Comparison of ENCODE assay signal across 8 mouse cellular contexts in the genomic region with DNA sequence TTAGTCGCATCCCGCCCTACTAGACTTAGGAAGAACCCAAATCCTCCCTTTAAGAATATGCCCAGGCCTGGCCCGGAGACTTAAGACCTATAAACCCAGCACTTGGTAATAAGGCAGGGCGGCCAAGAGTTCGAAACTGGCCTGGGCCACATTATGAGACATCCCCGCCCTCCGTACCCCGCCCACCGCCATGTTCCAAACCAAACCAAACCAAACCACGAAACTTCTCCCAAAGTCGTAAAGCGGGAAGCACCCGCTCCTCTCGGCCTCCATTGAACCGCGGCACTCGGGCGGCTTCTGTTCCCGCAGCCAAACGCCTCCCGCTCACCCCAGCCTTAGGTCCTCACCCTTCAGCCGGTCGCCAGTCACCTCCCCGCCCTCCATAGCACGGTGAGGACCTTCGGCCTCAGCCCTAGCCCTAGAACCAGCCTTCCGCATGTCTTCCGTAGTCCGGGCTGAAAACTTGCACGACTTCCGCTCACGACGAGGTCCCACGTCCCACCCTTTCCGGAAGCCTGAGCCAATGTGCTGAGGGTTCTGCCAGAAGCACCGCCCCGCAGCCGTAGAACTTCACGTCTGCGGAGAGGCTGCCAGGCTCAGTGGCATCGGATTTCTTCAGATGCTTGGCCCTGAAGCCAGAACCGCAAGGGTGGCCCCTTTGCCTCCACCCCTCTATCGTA. TPM values are rescaled to one million over a fixed set of nuclear protein-coding genes. Genes with fewer than 3 reads are reported as not detected.
DNase-seq lines count a peak whose midpoint lies in the region; ATAC-seq lines count a peak whose summit lies in the region.

A gene (minus strand): TSS at position 503 of the 680 bp plus-strand sequence.

- peak within 1 kb of the TSS; percentile 92 for H3K9ac ChIP-seq in heart, embryonic 13.5 days
- peak within 1 kb of the TSS; percentile 75 for H3K9ac ChIP-seq in liver, embryonic 12.5 days
- peak within 1 kb of the TSS; percentile 61 for H3K9ac ChIP-seq in stomach, embryonic 15.5 days

- ATAC-seq in heart, embryonic 13.5 days (ENCODE audit: extremely low read depth, insufficient number of reproducible peaks, low FRiP score, low TSS enrichment): peak; percentile 77
- ATAC-seq in liver, embryonic 12.5 days: peak; percentile 93
- ATAC-seq in stomach, embryonic 15.5 days (ENCODE audit: insufficient read depth, low FRiP score, low read depth): peak; percentile 92

- H3K4me3 ChIP-seq in brown adipose tissue, adult 24 weeks (ENCODE audit: insufficient read depth, low read depth, low read length): peak within 1 kb of the TSS; percentile 84
- peak within 1 kb of the TSS; percentile 83 for H3K4me3 ChIP-seq in heart, embryonic 13.5 days
- peak within 1 kb of the TSS; percentile 76 for H3K4me3 ChIP-seq in liver, embryonic 12.5 days
- peak within 1 kb of the TSS; percentile 78 for H3K4me3 ChIP-seq in stomach, embryonic 15.5 days (replicated peaks)

- no peaks in the 10 kb centered on the region for H3K9me3 ChIP-seq in heart, embryonic 13.5 days
- no peaks in the 10 kb centered on the region for H3K9me3 ChIP-seq in liver, embryonic 12.5 days (replicated peaks)
- H3K9me3 ChIP-seq in stomach, embryonic 15.5 days: no peaks in the 10 kb centered on the region

- peak within 1 kb of the TSS; percentile 81 for H3K4me2 ChIP-seq in heart, embryonic 13.5 days
- peak within 1 kb of the TSS; percentile 83 for H3K4me2 ChIP-seq in liver, embryonic 12.5 days
- peak within 1 kb of the TSS; percentile 60 for H3K4me2 ChIP-seq in stomach, embryonic 15.5 days

- WGBS in heart, embryonic 13.5 days: under 1% methylated on average over 43 of the region's 43 CpGs
- under 1% methylated on average over 43 of the region's 43 CpGs for WGBS in liver, embryonic 12.5 days (ENCODE audit: insufficient replicate concordance)
- 1% methylated on average over 43 of the region's 43 CpGs for WGBS in stomach, embryonic 15.5 days

- peaks cover 71% of the 10 kb centered on the region for H3K36me3 ChIP-seq in heart, embryonic 13.5 days
- peaks cover 75% of the 10 kb centered on the region for H3K36me3 ChIP-seq in liver, embryonic 12.5 days
- peaks cover 45% of the 10 kb centered on the region for H3K36me3 ChIP-seq in stomach, embryonic 15.5 days

- no peaks in the 10 kb centered on the region for H3K27me3 ChIP-seq in heart, embryonic 13.5 days (replicated peaks)
- no peaks in the 10 kb centered on the region for H3K27me3 ChIP-seq in liver, embryonic 12.5 days (replicated peaks)
- no peaks in the 10 kb centered on the region for H3K27me3 ChIP-seq in stomach, embryonic 15.5 days (replicated peaks)

- H3K4me1 ChIP-seq in brown adipose tissue, adult 24 weeks (ENCODE audit: control insufficient read depth, insufficient read depth, insufficient read length, low read length): no peaks in the 10 kb centered on the region
- peaks cover 36% of the 10 kb centered on the region for H3K4me1 ChIP-seq in heart, embryonic 13.5 days
- peaks cover 37% of the 10 kb centered on the region for H3K4me1 ChIP-seq in liver, embryonic 12.5 days
- peaks cover 22% of the 10 kb centered on the region for H3K4me1 ChIP-seq in stomach, embryonic 15.5 days

- peak; percentile 94 for DNase-seq in CD4-positive, CD25-positive, alpha-beta regulatory T cell, adult 2 months (ENCODE audit: low read depth, low spot score)
- peak; percentile 43 for DNase-seq in fat pad, adult 2 months (ENCODE audit: extremely low read depth, low read depth, low spot score)
- peak; percentile 95 for DNase-seq in kidney, postnatal 10 days
- DNase-seq in natural killer cell, adult 2 months (ENCODE audit: low spot score in 2 of 2): peak; percentile 85 to 86

- H3K27ac ChIP-seq in brown adipose tissue, adult 24 weeks (replicated peaks; ENCODE audit: low read depth, low read length): peak within 1 kb of the TSS; percentile 50
- peak within 1 kb of the TSS; percentile 85 for H3K27ac ChIP-seq in heart, embryonic 13.5 days (replicated peaks)
- H3K27ac ChIP-seq in liver, embryonic 12.5 days: peak within 1 kb of the TSS; percentile 83
- H3K27ac ChIP-seq in stomach, embryonic 15.5 days: peak within 1 kb of the TSS; percentile 87

RNA-seq across cellular contexts. Expression of the gene that starts here (rescaled TPM):
- polyA plus RNA-seq in brown adipose tissue, adult 24 weeks (2012; ENCODE audit: insufficient read depth, insufficient read length, missing spikeins): 19.7 and 20.6 TPM in 2 replicates
- polyA plus RNA-seq in heart, embryonic 13.5 days (2015; fragmentation: Nextera tagmentation; extraction: Ambion mirVana): 37.6 and 40.3 TPM in 2 replicates
- 37.0 and 37.3 TPM in 2 replicates for polyA plus RNA-seq in liver, embryonic 12.5 days (2016; fragmentation: Nextera tagmentation; extraction: Ambion mirVana)
- 53.2 and 57.2 TPM in 2 replicates for polyA plus RNA-seq in stomach, embryonic 15.5 days (2015; fragmentation: Nextera tagmentation; extraction: Ambion mirVana)

Comparison
In these comparisons a context has a peak if more than half of its experiments do, and no peak if none do; other contexts are left out.
1. Peak in every context shown above with its lines: DNase-seq, ATAC-seq, H3K4me3 ChIP-seq and H3K27ac ChIP-seq.
2. DNase-seq: peak in every context shown above with its lines; median percentile 95 in kidney, postnatal 10 days; 94 in CD4-positive, CD25-positive, alpha-beta regulatory T cell, adult 2 months; 86 in natural killer cell, adult 2 months; 43 in fat pad, adult 2 months.